Mouse (Mus musculus) myocyte (in vitro differentiated cells): Measurements from ENCODE around the gene Wdr20.

Source experiments
- CEBPB ChIP-seq: IDR thresholded peaks from 2 replicates; pipeline ENCODE4 v1.6.1; 2011; ENCODE audit warnings: mild to moderate bottlenecking, moderate library complexity; ENCODE audit not compliant: poor library complexity, insufficient read depth, severe bottlenecking
- E2F4 ChIP-seq: IDR thresholded peaks from one replicate; pipeline ENCODE4 v1.6.1; 2011; ENCODE audit warnings: mild to moderate bottlenecking, control low read depth, moderate library complexity; ENCODE audit not compliant: insufficient read depth
- MAX ChIP-seq: IDR thresholded peaks from one replicate; pipeline ENCODE4 v1.6.1; 2011; ENCODE audit warnings: low read depth, mild to moderate bottlenecking, control low read depth
- MYOD1 ChIP-seq, 3 experiments: IDR thresholded peaks; one replicate each; pipeline ENCODE4 v1.6.1; 2011; ENCODE audit warnings: control low read depth in 2 of 3, low read depth in 2 of 3, mild to moderate bottlenecking in 2 of 3, moderate library complexity in 1 of 3; ENCODE audit not compliant: insufficient read length in 2 of 3, control insufficient read depth in 1 of 3
- MYOG ChIP-seq, 3 experiments: IDR thresholded peaks; one replicate each; pipeline ENCODE4 v1.6.1; 2011; ENCODE audit warnings: control low read depth in 2 of 3, low read depth in 2 of 3, mild to moderate bottlenecking in 2 of 3; ENCODE audit not compliant: insufficient read length in 2 of 3, control insufficient read depth in 1 of 3, insufficient read depth in 1 of 3
- POLR2A ChIP-seq: IDR thresholded peaks from one replicate; pipeline ENCODE4 v1.6.1; 2011; ENCODE audit warnings: low read depth, mild to moderate bottlenecking, control low read depth, moderate library complexity; ENCODE audit not compliant: insufficient read length
- POLR2AphosphoS2 ChIP-seq: IDR thresholded peaks from one replicate; pipeline ENCODE4 v1.6.1; 2011; ENCODE audit warnings: low read depth, control low read depth; ENCODE audit not compliant: insufficient read length
- SRF ChIP-seq: IDR thresholded peaks from one replicate; pipeline ENCODE4 v1.6.1; 2011; ENCODE audit warnings: low read depth; ENCODE audit not compliant: control insufficient read depth, insufficient read length
- TCF12 ChIP-seq: IDR thresholded peaks from one replicate; pipeline ENCODE4 v1.6.1; 2011; ENCODE audit warnings: mild to moderate bottlenecking, control low read depth; ENCODE audit not compliant: poor library complexity, insufficient read depth, severe bottlenecking
- TCF3 ChIP-seq: IDR thresholded peaks from one replicate; pipeline ENCODE4 v1.6.1; 2011; ENCODE audit warnings: low read depth, control low read depth; ENCODE audit not compliant: insufficient read length
- USF1 ChIP-seq: IDR thresholded peaks from one replicate; pipeline ENCODE4 v1.6.1; 2011; ENCODE audit warnings: low read depth, mild to moderate bottlenecking, control low read depth, moderate library complexity

- TF ChIP-seq USF1: no peak
- no peak for TF ChIP-seq POLR2A
- no peak for TF ChIP-seq E2F4
- TF ChIP-seq SRF: no peak
- TF ChIP-seq MAX: no peak
- no peak for TF ChIP-seq CEBPB
- TF ChIP-seq MYOG (IDR thresholded peaks at IDR 0.05; ENCODE audit: control insufficient read depth in 1 of 3, insufficient read depth in 1 of 3, insufficient read length in 2 of 3, low read depth in 2 of 3): no peak
- no peak for TF ChIP-seq TCF12
- TF ChIP-seq TCF3: no peak
- no peak for TF ChIP-seq MYOD1 (IDR thresholded peaks at IDR 0.05; ENCODE audit: control insufficient read depth in 1 of 3, insufficient read length in 2 of 3, low read depth in 2 of 3)
- no peak for TF ChIP-seq POLR2AphosphoS2
Measured at GRCm38 (mm10) chr12:110796748-110797147, 59.0 kb downstream of the Wdr20 start.
